Mouse (Mus musculus): ENCODE measurements around the gene Brsk1. TPM values are rescaled to one million over a fixed set of nuclear protein-coding genes. Genes with fewer than 3 reads are reported as not detected.

Gene Brsk1
- polyA plus RNA-seq, 1 experiment from 2014 or later = 1.3 TPM

DNA sequence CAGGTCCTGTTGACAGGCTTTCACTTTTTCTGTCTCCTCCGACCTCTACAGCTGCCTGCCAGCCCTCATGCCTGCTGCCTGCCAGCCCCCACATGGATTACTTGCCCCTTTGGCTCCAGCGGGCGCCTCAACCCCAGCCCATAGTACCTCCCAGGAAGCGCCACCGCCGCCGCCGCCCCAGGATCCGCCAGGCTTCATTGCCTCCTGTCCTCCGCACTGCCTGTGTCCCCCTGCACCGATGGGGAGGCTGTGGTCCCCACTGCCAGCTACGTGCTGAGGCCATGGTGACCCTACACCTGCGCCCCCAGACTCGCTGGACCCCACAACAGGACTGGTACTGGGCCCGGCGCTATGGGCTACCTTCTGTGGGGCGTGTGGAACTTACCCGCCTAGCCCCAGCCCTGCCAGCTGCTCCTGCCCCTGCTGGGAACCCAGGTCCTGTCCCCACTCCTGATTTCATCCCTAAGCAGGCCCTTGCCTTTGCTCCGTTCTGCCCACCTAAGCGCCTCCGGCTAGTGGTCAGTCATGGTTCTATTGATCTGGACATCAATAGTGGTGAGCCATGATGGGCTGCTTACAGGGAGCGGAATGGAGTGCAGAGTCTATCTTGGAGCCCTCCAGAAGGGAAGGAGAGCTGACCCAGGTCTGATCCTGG is 56.0 kb downstream of the Brsk1 start:
- Histone ChIP-seq H3K4me3 (no peak overlapping the region), H3K9me3 (replicated peaks) (no peaks in the 10 kb centered on the region), H3K27me3 (ENCODE audit: low read depth, poor library complexity, severe bottlenecking) (no peaks in the 10 kb centered on the region), H3K36me3 (peaks cover 52% of the 10 kb centered on the region), H3K27ac (no peak overlapping the region), H3K4me1 (peaks cover 23% of the 10 kb centered on the region)
- DNase-seq (ENCODE audit: low spot score) = no peak
- WGBS = 86% methylated on average over 22 of the region's 22 CpGs

DNA sequence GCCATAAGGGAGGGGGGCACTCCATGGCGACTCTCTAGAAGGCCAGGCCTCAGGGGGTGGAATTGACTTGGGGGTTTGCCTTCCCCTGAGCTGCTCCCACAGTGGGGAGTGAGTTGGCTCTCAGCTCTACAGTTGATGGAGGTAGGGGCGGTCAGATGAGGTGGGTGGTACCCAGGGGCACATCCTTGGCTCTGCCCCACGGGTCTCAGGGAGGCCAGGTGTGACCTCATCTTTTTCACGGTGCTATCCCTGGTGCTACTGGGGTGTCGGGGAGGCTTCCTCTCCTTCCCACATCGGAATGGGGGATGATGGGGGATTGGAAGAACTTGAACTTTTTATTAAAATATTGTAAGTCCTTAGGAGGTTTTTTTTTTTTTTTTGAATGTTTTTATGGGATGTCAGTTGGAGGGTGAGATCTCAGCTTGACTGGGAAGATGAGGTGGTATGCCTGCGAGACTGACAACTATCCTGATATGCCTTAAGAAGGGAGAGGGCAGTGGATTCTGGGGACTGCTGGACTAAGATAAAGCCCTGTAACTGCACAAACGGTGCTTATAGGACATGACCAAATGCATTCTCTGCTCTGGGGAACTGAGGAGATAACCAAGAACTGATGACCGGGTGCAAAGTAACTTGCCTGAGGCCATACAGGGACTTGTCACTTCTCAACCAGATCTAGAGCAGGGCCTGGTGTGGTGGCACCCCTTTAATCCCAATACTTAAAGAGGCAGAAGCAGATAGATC is 56.9 kb downstream of the Brsk1 start:
- Histone ChIP-seq H3K27ac (no peak overlapping the region), H3K4me1 (peaks cover 23% of the 10 kb centered on the region), H3K36me3 (peaks cover 47% of the 10 kb centered on the region), H3K9me3 (replicated peaks) (no peaks in the 10 kb centered on the region), H3K27me3 (ENCODE audit: low read depth, poor library complexity, severe bottlenecking) (no peaks in the 10 kb centered on the region), H3K4me3 (no peak overlapping the region)
- DNase-seq (ENCODE audit: low spot score) = no peak
- 64% methylated on average over 9 of the region's 9 CpGs for WGBS

DNA sequence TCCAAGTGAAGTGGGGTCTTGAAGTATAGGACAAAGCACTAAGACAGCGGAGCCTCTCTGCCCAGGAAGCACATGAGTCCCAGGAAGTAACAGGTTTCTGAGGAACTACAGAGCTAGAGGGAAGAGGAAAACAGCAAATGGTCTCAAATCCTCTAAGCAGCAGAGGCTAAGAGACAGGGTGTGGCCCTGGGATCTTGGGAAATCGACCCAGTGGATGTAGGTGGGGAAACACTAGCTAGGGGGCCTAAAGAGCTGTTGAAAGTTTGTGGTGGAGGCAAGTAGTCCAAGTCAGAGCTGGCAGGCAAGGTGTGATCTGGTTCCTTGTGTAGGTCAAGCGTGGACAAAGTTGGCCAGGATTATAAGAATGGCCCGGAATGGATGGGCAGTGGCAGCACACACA is 57.9 kb downstream of the Brsk1 start:
- no peak overlapping the region for H3K4me3 ChIP-seq
- no peaks in the 10 kb centered on the region for H3K9me3 ChIP-seq (replicated peaks)
- DNase-seq (ENCODE audit: low spot score) = no peak
- 73% methylated on average over 4 of the region's 4 CpGs for WGBS
- no peak overlapping the region for H3K27ac ChIP-seq
- peaks cover 37% of the 10 kb centered on the region for H3K36me3 ChIP-seq
- no peaks in the 10 kb centered on the region for H3K27me3 ChIP-seq (ENCODE audit: low read depth, poor library complexity, severe bottlenecking)
- H3K4me1 ChIP-seq = peaks cover 26% of the 10 kb centered on the region

DNA sequence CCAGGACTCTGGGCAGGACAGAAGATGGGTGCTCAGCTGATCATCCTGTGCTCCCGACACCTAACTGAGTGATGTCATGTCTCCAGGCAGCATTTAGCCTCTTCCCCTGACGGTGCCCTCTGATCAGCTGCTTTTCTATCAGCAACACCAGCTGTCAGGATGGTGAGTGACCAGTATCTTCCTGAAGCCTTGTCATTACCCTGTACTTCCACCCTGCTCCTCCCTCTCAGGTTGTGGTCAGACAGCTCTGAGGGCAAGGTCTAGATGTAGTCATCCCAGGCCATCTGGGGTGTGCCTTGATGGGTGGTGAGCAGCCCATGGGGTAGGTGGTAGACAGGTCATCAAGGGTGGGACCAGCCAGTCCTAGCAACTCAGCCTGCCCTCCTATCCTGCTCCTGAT is 58.8 kb downstream of the Brsk1 start:
- 79% methylated on average over 2 of the region's 2 CpGs for WGBS
- 0 out of 2 replicates have a peak, but pooled peaks cover 5% of the 10 kb centered on the region for H3K27me3 ChIP-seq (ENCODE audit: low read depth, poor library complexity, severe bottlenecking)
- H3K9me3 ChIP-seq (replicated peaks) = no peaks in the 10 kb centered on the region
- H3K27ac ChIP-seq = no peak overlapping the region
- H3K36me3 ChIP-seq = peaks cover 29% of the 10 kb centered on the region
- peaks cover 28% of the 10 kb centered on the region for H3K4me1 ChIP-seq
- DNase-seq (ENCODE audit: low spot score) = no peak
- H3K4me3 ChIP-seq = no peak overlapping the region

DNA sequence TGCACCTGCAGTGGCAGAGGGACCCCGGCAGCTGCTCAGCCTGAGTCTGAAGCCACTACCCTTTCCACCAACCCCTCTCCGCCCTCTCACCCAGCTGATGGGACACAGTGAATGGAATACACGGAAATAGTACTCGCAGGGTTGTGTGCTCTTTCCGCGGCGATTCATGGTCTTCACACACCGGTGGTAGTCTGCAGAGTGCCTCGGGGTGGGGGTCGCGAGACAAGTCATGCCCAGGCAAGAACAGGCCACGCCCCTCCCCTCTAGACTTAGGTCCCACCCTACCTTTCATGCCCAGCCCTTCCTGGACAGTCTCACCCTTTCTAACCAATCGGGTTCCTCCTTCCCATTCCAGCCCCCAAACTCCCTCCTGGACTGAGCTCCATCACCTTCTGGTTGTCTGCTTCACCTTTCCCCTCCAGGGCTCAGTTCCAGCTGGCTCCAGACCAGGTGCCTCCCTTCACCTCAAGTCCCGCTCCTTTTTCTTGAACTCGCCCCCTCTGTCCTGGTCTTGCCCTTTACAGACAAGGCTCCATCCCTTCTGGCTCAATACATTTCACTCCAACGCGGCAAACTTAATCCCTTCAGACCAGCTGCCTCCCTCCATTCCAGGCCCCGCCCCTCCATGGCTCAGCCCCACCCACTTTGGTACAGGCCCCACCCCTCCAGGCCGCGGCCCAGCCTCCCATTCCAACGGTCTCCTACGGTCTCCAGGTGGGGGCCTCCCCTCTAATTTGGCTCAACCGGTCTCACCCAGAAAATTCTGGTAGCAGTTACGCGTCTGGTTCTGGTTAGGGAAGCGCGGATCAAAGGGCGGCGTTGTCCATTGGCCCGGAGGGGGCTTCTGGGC is 61.8 kb downstream of the Brsk1 start:
- H3K9me3 ChIP-seq (replicated peaks) = no peaks in the 10 kb centered on the region
- H3K4me1 ChIP-seq = peaks cover 22% of the 10 kb centered on the region
- 2% methylated on average over 30 of the region's 30 CpGs for WGBS
- H3K27me3 ChIP-seq (ENCODE audit: low read depth, poor library complexity, severe bottlenecking) = 0 out of 2 replicates have a peak, but pooled peaks cover 8% of the 10 kb centered on the region
- peak overlapping the region; percentile 85 for H3K27ac ChIP-seq
- peak overlapping the region; percentile 56 for H3K4me3 ChIP-seq
- peaks cover under 1% of the 10 kb centered on the region for H3K36me3 ChIP-seq
- DNase-seq (ENCODE audit: low spot score) = peak; percentile 82

DNA sequence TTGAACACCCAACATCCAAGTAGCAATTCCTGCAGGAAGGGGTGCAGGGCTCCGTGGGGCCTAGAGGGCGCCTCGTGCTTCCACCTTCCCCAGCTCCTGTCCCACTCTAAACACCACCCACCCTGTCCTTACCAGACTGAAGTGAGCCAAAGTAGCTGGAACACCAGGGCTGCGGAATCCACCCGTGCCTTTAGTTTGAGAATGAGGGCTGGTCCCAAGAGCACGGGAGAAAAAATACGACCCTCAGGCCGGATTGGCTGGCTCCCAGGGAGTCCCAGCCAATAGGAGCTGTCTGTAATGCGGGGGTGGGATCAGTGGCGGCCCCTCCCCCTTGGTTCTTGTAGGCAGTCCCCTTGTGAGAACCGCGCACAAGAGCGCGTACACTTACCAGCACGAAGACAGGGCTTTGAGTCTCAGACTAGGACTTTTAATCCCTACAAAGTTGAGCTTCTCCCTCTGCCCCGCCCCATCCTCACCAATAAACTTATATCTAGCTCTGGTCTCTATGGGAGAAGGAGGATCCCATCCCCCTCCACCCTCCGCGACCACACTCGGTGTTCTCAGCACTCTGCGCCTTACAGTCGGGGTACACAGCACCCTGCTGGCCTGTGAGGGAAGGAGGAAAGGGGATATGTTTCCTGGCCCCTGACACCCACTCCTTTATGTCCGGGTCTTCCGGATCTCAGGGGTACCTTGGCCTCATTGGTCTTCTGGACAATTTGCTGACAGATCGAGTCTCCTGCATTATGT is 62.6 kb downstream of the Brsk1 start, which contains the start of gene Cox6b2:
Gene Cox6b2 (minus strand): TSS at position 274 of the 750 bp plus-strand sequence.
- Histone ChIP-seq H3K9me3 (replicated peaks) (no peaks in the 10 kb centered on the region), H3K36me3 (no peaks in the 10 kb centered on the region), H3K4me3 (peak within 1 kb of the TSS; percentile 56), H3K4me1 (peaks cover 22% of the 10 kb centered on the region), H3K27ac (peak within 1 kb of the TSS; percentile 85), H3K27me3 (ENCODE audit: low read depth, poor library complexity, severe bottlenecking) (0 out of 2 replicates have a peak, but pooled peaks cover 8% of the 10 kb centered on the region)
- peak; percentile 87 for DNase-seq (ENCODE audit: low spot score)
- 3% methylated on average over 24 of the region's 24 CpGs for WGBS

DNA sequence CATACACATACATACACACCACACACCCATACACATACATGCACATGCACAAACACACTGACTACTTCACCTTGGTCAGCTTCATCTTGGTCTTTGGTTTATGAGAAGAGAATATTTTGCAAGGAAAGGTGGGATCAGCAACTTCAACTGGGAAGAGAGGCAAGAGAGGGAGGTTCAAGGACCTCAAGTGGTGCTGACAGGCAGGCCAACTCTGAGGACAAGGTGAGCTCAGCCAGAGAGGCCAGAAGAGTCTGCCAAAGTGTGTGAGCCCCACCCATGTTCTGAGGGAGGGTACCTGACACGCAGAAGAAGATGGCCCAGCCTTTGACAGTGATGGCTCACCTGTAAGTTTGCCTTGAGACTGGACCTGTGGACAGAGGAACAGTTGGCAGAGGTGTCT is 69.3 kb downstream of the Brsk1 start:
- no peaks in the 10 kb centered on the region for H3K27me3 ChIP-seq (ENCODE audit: low read depth, poor library complexity, severe bottlenecking)
- H3K4me1 ChIP-seq = no peaks in the 10 kb centered on the region
- H3K4me3 ChIP-seq = no peak overlapping the region
- 55% methylated on average over 1 of the region's 1 CpGs for WGBS
- no peaks in the 10 kb centered on the region for H3K36me3 ChIP-seq
- H3K27ac ChIP-seq = no peak overlapping the region
- H3K9me3 ChIP-seq (replicated peaks) = no peaks in the 10 kb centered on the region
- DNase-seq (ENCODE audit: low spot score) = no peak

DNA sequence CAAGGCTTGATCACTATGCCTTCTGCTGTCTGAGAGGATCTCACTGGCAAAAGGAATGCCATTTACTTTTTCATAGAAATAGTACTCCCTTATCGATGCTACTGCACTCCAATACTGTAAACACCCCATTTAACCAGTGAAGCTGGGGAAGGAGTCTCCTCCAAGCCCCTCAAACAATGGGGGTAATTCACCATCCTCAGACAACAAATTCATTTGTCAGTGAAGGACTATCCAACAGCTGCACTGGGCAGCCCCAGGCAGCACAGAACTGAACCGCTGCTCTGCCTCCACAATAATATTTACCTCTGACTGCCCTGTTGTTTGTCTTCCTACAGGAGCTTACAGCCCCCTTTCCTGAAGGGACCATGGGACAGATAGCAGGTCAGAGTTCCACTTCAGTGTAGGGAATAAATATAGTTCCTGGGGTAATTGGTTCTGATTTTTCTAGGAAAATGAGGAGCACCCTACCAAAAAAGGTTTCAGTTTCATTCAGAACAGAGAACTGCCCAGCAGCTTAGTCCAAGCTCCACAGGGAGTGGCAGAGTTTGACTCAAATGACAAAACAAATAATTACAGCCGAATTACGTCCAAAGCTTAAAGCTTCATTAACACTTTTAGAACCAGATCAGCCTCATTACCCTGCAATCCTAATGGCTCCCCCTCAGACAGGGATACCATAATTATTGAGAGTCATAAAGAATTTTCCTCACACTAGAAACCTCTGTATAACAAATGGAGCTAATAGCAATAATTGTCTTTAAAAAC is 74.7 kb downstream of the Brsk1 start:
- DNase-seq (ENCODE audit: low spot score) = no peak

More for the DNA sequence above, 74.7 kb downstream of the Brsk1 start:
- Histone ChIP-seq H3K36me3 (no peaks in the 10 kb centered on the region), H3K4me3 (no peak overlapping the region), H3K27ac (no peak overlapping the region), H3K4me1 (peaks cover 11% of the 10 kb centered on the region; the same call in 1 of the 2 replicates), H3K9me3 (replicated peaks) (no peaks in the 10 kb centered on the region), H3K27me3 (ENCODE audit: low read depth, poor library complexity, severe bottlenecking) (no peaks in the 10 kb centered on the region)
- 35% methylated on average over 4 of the region's 4 CpGs for WGBS

Other genes with a start within 250 kb of the Brsk1 start
- 31.9 and 35.0 TPM in 2 replicates for gene Rdh13, start 245.0 kb upstream of the Brsk1 start, polyA plus RNA-seq (2016; fragmentation: Nextera tagmentation; extraction: Ambion mirVana)
- gene Eps8l1, start 229.9 kb upstream of the Brsk1 start, polyA plus RNA-seq (2016; fragmentation: Nextera tagmentation; extraction: Ambion mirVana) = 2.7 and 5.4 TPM in 2 replicates
- gene Ppp1r12c, start 188.9 kb upstream of the Brsk1 start, polyA plus RNA-seq (2016; fragmentation: Nextera tagmentation; extraction: Ambion mirVana) = 36.8 and 42.1 TPM in 2 replicates
- 4.1 and 15.3 TPM in 2 replicates for gene Tnnt1, start 174.2 kb upstream of the Brsk1 start, polyA plus RNA-seq (2016; fragmentation: Nextera tagmentation; extraction: Ambion mirVana)
- 2.6 and 3.1 TPM in 2 replicates for gene Tnni3, start 166.4 kb upstream of the Brsk1 start, polyA plus RNA-seq (2016; fragmentation: Nextera tagmentation; extraction: Ambion mirVana)
- gene Dnaaf3, start 158.2 kb upstream of the Brsk1 start, polyA plus RNA-seq (2016; fragmentation: Nextera tagmentation; extraction: Ambion mirVana) = 2.1 and 4.2 TPM in 2 replicates
- gene Syt5, start 143.1 kb upstream of the Brsk1 start, polyA plus RNA-seq (2016; fragmentation: Nextera tagmentation; extraction: Ambion mirVana) = 1.1 and 2.8 TPM in 2 replicates
- not detected in 2 replicates for gene Ptprh, start 86.6 kb upstream of the Brsk1 start, polyA plus RNA-seq (2016; fragmentation: Nextera tagmentation; extraction: Ambion mirVana)
- gene Tmem86b, start 59.2 kb upstream of the Brsk1 start, polyA plus RNA-seq (2016; fragmentation: Nextera tagmentation; extraction: Ambion mirVana) = 1.7 and 2.1 TPM in 2 replicates
- 10.6 and 11.4 TPM in 2 replicates for gene Ppp6r1, start 31.6 kb upstream of the Brsk1 start, polyA plus RNA-seq (2016; fragmentation: Nextera tagmentation; extraction: Ambion mirVana)
- 123 and 130 TPM in 2 replicates for gene Hspbp1, start 5.5 kb upstream of the Brsk1 start, polyA plus RNA-seq (2016; fragmentation: Nextera tagmentation; extraction: Ambion mirVana)
- 0.13 TPM in 1 of 2 replicates, not detected in the other for gene Tmem150b, start 34.6 kb downstream of the Brsk1 start, polyA plus RNA-seq (2016; fragmentation: Nextera tagmentation; extraction: Ambion mirVana)
- 88.9 and 100 TPM in 2 replicates for gene Kmt5c, start 49.5 kb downstream of the Brsk1 start, polyA plus RNA-seq (2016; fragmentation: Nextera tagmentation; extraction: Ambion mirVana)
- gene Cox6b2, start 62.5 kb downstream of the Brsk1 start, polyA plus RNA-seq (2016; fragmentation: Nextera tagmentation; extraction: Ambion mirVana) = 36.7 and 51.5 TPM in 2 replicates
- gene Fam71e2, start 80.7 kb downstream of the Brsk1 start, polyA plus RNA-seq (2016; fragmentation: Nextera tagmentation; extraction: Ambion mirVana) = not detected in 2 replicates
- 0.09 TPM in 1 of 2 replicates, not detected in the other for gene Il11, start 92.3 kb downstream of the Brsk1 start, polyA plus RNA-seq (2016; fragmentation: Nextera tagmentation; extraction: Ambion mirVana)
- not detected in 2 replicates for gene Tmem190, start 92.3 kb downstream of the Brsk1 start, polyA plus RNA-seq (2016; fragmentation: Nextera tagmentation; extraction: Ambion mirVana)
- 4.8 and 5.8 TPM in 2 replicates for gene Tmem238, start 99.1 kb downstream of the Brsk1 start, polyA plus RNA-seq (2016; fragmentation: Nextera tagmentation; extraction: Ambion mirVana)
- gene Rpl28, start 102.3 kb downstream of the Brsk1 start, polyA plus RNA-seq (2016; fragmentation: Nextera tagmentation; extraction: Ambion mirVana) = 396 and 427 TPM in 2 replicates
- gene Ube2s, start 122.0 kb downstream of the Brsk1 start, polyA plus RNA-seq (2016; fragmentation: Nextera tagmentation; extraction: Ambion mirVana) = 500 and 550 TPM in 2 replicates
- gene Shisa7, start 154.1 kb downstream of the Brsk1 start, polyA plus RNA-seq (2016; fragmentation: Nextera tagmentation; extraction: Ambion mirVana) = 0.16 and 0.18 TPM in 2 replicates
- 2.6 and 3.1 TPM in 2 replicates for gene Isoc2b, start 179.7 kb downstream of the Brsk1 start, polyA plus RNA-seq (2016; fragmentation: Nextera tagmentation; extraction: Ambion mirVana)
- 0.46 and 0.64 TPM in 2 replicates for gene Isoc2a, start 186.5 kb downstream of the Brsk1 start, polyA plus RNA-seq (2016; fragmentation: Nextera tagmentation; extraction: Ambion mirVana)
- gene Gm36210, start 215.9 kb downstream of the Brsk1 start, polyA plus RNA-seq (2016; fragmentation: Nextera tagmentation; extraction: Ambion mirVana) = not detected in 2 replicates
- gene Zfp628, start 224.6 kb downstream of the Brsk1 start, polyA plus RNA-seq (2016; fragmentation: Nextera tagmentation; extraction: Ambion mirVana) = 4.2 and 5.1 TPM in 2 replicates
- gene Nat14, start 231.4 kb downstream of the Brsk1 start, polyA plus RNA-seq (2016; fragmentation: Nextera tagmentation; extraction: Ambion mirVana) = 2.8 and 4.9 TPM in 2 replicates
- 0.95 and 2.0 TPM in 2 replicates for gene Ssc5d, start 235.2 kb downstream of the Brsk1 start, polyA plus RNA-seq (2016; fragmentation: Nextera tagmentation; extraction: Ambion mirVana)

Data from limb, embryonic 10.5 days (tissue).